Mouse (Mus musculus) lung, embryonic 14.5 days (tissue): Measurements from ENCODE around the gene Pkn2. TPM values are rescaled to one million over a fixed set of nuclear protein-coding genes. Genes with fewer than 3 reads are reported as not detected.

ENCODE experiments used
- ATAC-seq: fragments of 200-750 bp; cut with Nextera tagmentation; 2 replicates; pipeline ENCODE4 v1.8.0; 2017; ENCODE audit warnings: mild to moderate bottlenecking, moderate TSS enrichment, moderate library complexity; ENCODE audit not compliant: insufficient read depth
- DNase-seq: peaks from one replicate; pipeline ENCODE4 v3.0.0-alpha.2; 2015
- H3K27ac ChIP-seq: fragments of 300-500 bp; sonication (generic); 2 replicates; pipeline ENCODE4 v1.5.1; 2014; ENCODE audit warnings: low read depth, mild to moderate bottlenecking, moderate library complexity
- H3K27me3 ChIP-seq: fragments of 300-500 bp; sonication (generic); 2 replicates; pipeline ENCODE4 v1.6.1; 2014; ENCODE audit warnings: low read length, control low read depth; ENCODE audit not compliant: insufficient read depth
- H3K36me3 ChIP-seq: fragments of 300-500 bp; sonication (generic); 2 replicates; pipeline ENCODE4 v1.6.1; 2014; ENCODE audit warnings: control low read depth; ENCODE audit not compliant: insufficient read depth
- H3K4me1 ChIP-seq: fragments of 300-500 bp; sonication (generic); 2 replicates; pipeline ENCODE4 v1.6.1; 2014; ENCODE audit warnings: antibody characterized with exemption, control low read depth; ENCODE audit not compliant: insufficient read depth
- H3K4me2 ChIP-seq: fragments of 300-500 bp; sonication (generic); 2 replicates; pipeline ENCODE4 v1.6.1; 2014; ENCODE audit warnings: mild to moderate bottlenecking
- H3K4me3 ChIP-seq: fragments of 300-500 bp; sonication (generic); 2 replicates; pipeline ENCODE4 v1.5.1; 2014; ENCODE audit warnings: low read depth, low read length
- H3K9ac ChIP-seq: fragments of 300-500 bp; sonication (generic); 2 replicates; pipeline ENCODE4 v1.6.1; 2014
- H3K9me3 ChIP-seq: fragments of 300-500 bp; sonication (generic); 2 replicates; pipeline ENCODE4 v1.6.1; 2016; ENCODE audit warnings: low read depth, low read length, control low read depth
- CTCF ChIP-seq: IDR thresholded peaks from 2 replicates; pipeline ENCODE4 v1.5.1; 2016; ENCODE audit warnings: antibody characterized with exemption, low read depth
- WGBS: fragments of 180-500 bp; shearing (Covaris S2); extraction: QIAGEN DNeasy Blood & Tissue Kit; methylation state at CpG from one replicate; pipeline ENCODE4 v1.1.7; 2014; 5-methylcytosine and 5-hydroxymethylcytosine counted together
- polyA plus RNA-seq: library from polyadenylated mRNA; unstranded; fragments of >200 nt; fragmentation: Nextera tagmentation; extraction: Ambion mirVana; gene quantifications from 2 replicates; pipeline ENCODE4 v1.2.1, GENCODE M21; 2014

The Pkn2 gene
- 50.3 and 56.8 TPM in 2 replicates for polyA plus RNA-seq

DNA sequence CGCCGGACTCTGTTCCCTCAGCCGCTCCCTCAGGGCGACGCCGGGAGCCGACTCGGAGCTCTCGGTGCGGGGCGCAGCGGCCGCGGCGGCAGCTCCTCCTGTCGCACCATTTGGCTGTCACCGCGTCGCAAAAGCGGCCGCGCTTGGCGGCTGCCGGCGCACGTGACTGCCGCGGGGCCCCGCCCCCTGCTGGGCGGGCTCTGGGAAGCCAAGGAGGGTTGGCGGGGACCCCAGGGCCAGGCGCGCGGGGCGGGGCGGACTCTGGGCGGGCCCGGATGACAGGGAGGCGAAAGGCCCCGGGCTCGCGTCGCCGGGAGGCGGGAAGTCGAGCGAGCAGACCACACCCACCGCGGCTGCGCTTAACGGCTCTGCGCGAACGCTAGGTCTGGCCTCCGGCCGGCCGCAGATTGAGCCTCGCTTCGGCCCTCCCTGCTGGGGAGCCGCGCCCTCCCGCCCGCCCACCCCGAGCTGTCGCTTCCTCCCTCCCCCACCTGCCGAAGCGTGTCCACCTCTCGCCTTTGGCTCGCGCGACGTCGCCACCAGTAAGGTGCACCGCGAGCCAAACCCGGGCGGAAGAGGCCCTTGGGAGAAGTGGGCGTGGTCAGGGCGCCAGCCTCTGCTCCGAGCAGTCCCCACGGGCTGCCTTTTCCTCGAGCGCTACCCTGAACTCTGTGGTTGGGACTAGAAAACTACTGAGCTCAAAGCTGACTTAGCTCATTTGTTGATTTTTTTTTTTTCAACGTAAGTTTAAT lies at the start of gene Pkn2:
Gene Pkn2, minus strand, starts transcription at position 133 of the 752 bp plus-strand sequence.
- no peaks in the 10 kb centered on the region for H3K36me3 ChIP-seq
- H3K9ac ChIP-seq = peak within 1 kb of the TSS; percentile 95
- peak within 1 kb of the TSS; percentile 95 for H3K4me3 ChIP-seq
- peak; percentile 99 for DNase-seq
- ATAC-seq = peak; percentile 97
- TF ChIP-seq CTCF = no peak
- H3K4me1 ChIP-seq = no peaks in the 10 kb centered on the region
- under 1% methylated on average over 75 of the region's 84 CpGs for WGBS
- H3K4me2 ChIP-seq = peak within 1 kb of the TSS; percentile 67
- H3K27ac ChIP-seq = peak within 1 kb of the TSS; percentile 95
- H3K9me3 ChIP-seq = no peaks in the 10 kb centered on the region
- H3K27me3 ChIP-seq = no peaks in the 10 kb centered on the region

DNA sequence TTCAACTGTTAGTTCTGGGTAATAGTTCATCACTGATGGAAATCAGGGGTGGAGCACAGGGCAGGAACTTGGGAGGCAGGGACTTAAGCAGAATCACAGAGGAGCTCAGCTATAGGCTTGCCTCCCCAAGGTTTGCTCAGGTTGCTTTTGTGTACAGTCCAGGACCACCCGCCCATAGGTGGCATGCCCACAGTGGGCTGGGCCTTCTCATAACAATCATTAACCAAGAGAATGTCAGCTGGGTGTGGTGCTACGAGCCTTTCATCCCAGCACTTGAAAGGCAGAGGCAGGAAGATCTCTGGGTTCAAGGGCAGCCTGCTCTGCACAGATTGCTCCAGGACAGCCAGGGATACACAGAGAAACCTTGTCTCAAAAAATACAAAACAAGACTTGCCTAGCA lies 48.1 kb upstream of the Pkn2 start:
- no peak overlapping the region for H3K27ac ChIP-seq
- no peak overlapping the region for H3K9ac ChIP-seq
- WGBS = 59% methylated on average over 2 of the region's 2 CpGs
- H3K9me3 ChIP-seq = no peaks in the 10 kb centered on the region
- TF ChIP-seq CTCF = no peak
- H3K4me2 ChIP-seq = no peak overlapping the region
- DNase-seq = no peak
- ATAC-seq = no peak
- H3K4me3 ChIP-seq = no peak overlapping the region
- no peaks in the 10 kb centered on the region for H3K36me3 ChIP-seq
- no peaks in the 10 kb centered on the region for H3K4me1 ChIP-seq
- H3K27me3 ChIP-seq = no peaks in the 10 kb centered on the region

- Histone ChIP-seq H3K4me1 (no peaks in the 10 kb centered on the region), H3K9ac (no peak overlapping the region), H3K9me3 (no peaks in the 10 kb centered on the region), H3K36me3 (no peaks in the 10 kb centered on the region), H3K27ac (no peak overlapping the region), H3K4me2 (no peak overlapping the region), H3K27me3 (no peaks in the 10 kb centered on the region), H3K4me3 (no peak overlapping the region)
- DNase-seq = no peak
- no peak for TF ChIP-seq CTCF
- WGBS = 77% methylated on average over 3 of the region's 3 CpGs
- no peak for ATAC-seq
Observed at GRCm38 (mm10) chr3:142927311-142927710, 45.5 kb upstream of the Pkn2 start.

- peak; percentile 59 for DNase-seq
Observed at GRCm38 (mm10) chr3:142924831-142925348, 43.1 kb upstream of the Pkn2 start.

GRCm38 (mm10) chr3:142919070-142919469 lies 37.3 kb upstream of the Pkn2 start:
- H3K9me3 ChIP-seq = no peaks in the 10 kb centered on the region
- WGBS = 45% methylated on average over 3 of the region's 3 CpGs
- DNase-seq (no peak), ATAC-seq (no peak)
- no peak overlapping the region for H3K4me3 ChIP-seq
- no peak overlapping the region for H3K27ac ChIP-seq
- no peaks in the 10 kb centered on the region for H3K36me3 ChIP-seq
- no peak for TF ChIP-seq CTCF
- H3K4me1 ChIP-seq = no peaks in the 10 kb centered on the region
- no peak overlapping the region for H3K4me2 ChIP-seq
- no peak overlapping the region for H3K9ac ChIP-seq
- no peaks in the 10 kb centered on the region for H3K27me3 ChIP-seq

More at GRCm38 (mm10) chr3:142924831-142925348, 43.1 kb upstream of the Pkn2 start:
- 63% methylated on average over 2 of the region's 2 CpGs for WGBS
- H3K27me3 ChIP-seq = no peaks in the 10 kb centered on the region
- H3K4me3 ChIP-seq = no peak overlapping the region
- H3K36me3 ChIP-seq = no peaks in the 10 kb centered on the region
- no peak overlapping the region for H3K4me2 ChIP-seq
- H3K27ac ChIP-seq = no peak overlapping the region
- H3K9me3 ChIP-seq = no peaks in the 10 kb centered on the region
- ATAC-seq = no peak
- no peaks in the 10 kb centered on the region for H3K4me1 ChIP-seq
- TF ChIP-seq CTCF = no peak
- H3K9ac ChIP-seq = no peak overlapping the region

GRCm38 (mm10) chr3:142917760-142918439 lies 36.1 kb upstream of the Pkn2 start:
- 51% methylated on average over 4 of the region's 4 CpGs for WGBS
- DNase-seq = no peak
- no peak overlapping the region for H3K4me2 ChIP-seq
- no peaks in the 10 kb centered on the region for H3K9me3 ChIP-seq
- TF ChIP-seq CTCF = no peak
- no peak overlapping the region for H3K9ac ChIP-seq
- H3K27ac ChIP-seq = no peak overlapping the region
- no peaks in the 10 kb centered on the region for H3K36me3 ChIP-seq
- no peaks in the 10 kb centered on the region for H3K4me1 ChIP-seq
- H3K4me3 ChIP-seq = no peak overlapping the region
- no peak for ATAC-seq
- no peaks in the 10 kb centered on the region for H3K27me3 ChIP-seq

DNA sequence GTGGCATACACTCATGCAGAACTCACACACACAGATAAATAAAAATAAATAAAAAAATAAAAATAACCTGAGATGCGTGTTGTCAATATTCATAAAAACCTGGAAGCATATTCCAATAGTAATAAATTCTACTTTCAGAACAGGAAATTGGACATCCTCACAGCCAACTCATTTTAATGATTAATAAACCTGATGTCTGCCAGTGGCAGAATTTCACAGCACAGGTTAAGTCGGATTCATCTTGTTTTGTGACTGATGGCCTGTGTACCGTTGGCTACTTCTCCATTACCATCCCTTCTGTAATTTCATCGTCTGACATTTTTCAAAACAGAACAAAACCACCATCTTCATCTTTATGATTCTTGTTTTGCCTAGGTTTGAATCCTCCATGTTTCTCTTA lies 35.4 kb upstream of the Pkn2 start:
- DNase-seq = no peak
- H3K9ac ChIP-seq = no peak overlapping the region
- no peaks in the 10 kb centered on the region for H3K36me3 ChIP-seq
- TF ChIP-seq CTCF = no peak
- H3K9me3 ChIP-seq = no peaks in the 10 kb centered on the region
- H3K4me1 ChIP-seq = no peaks in the 10 kb centered on the region
- no peaks in the 10 kb centered on the region for H3K27me3 ChIP-seq
- no peak overlapping the region for H3K27ac ChIP-seq
- ATAC-seq = no peak
- H3K4me3 ChIP-seq = no peak overlapping the region
- WGBS = 79% methylated on average over 4 of the region's 4 CpGs
- H3K4me2 ChIP-seq = no peak overlapping the region
